Comparison of ENCODE assay signal across 25 mouse cellular contexts in the genomic region with DNA sequence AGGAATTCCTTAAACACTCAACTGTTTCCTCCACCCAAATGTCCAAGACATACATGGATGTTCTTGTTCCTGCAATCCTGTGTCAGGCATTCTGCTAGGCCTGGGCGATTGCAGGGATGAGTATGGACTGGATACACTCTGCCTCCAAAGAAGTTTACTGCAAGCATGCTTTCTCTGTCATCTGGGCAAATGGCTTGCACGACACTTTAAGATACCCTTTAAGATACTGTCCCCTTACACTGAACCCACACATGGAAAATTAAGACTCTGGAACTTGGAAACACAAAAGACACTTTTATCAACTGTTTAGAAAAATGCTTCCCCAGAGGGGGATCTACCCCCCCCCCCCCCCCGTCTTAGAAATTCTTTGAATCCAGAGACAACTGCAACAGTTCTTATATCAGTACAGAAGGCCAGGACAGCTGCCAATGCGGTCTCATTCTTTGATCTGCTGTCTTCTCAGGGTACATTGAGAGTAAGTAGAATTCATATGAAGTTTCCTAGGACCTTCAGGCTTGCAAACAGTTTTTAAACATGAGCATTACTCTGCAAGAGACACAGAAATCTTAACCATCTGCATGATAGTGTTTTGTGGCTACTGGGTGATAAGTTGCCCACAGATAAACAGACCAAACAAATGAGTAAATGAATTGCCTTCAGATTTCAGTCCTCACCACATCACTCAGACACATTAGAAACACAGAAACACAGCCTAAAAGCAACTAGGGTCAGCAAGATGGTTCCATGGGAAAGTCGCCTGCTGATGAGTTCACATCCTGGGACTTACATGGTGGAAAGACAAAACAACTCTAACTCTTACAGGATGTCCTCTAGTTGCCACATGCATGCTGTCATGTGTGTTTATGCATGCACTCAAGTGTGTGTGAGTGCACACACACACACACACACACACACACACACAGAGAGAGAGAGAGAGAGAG.
"Had no signal": no experiment of that assay in that cellular context is flagged by ENCODE, and none has a peak within 500 bp of the region (broad histone marks: within the 10 kb centered on the region; RNA-seq: fewer than 3 reads in every experiment).

No protein-coding gene starts in this region.

- H3K27ac ChIP-seq: heart, adult 2 months; heart, embryonic 13.5 days; heart, embryonic 15.5 days; hindbrain, embryonic 13.5 days; hindbrain, embryonic 15.5 days; hindbrain, postnatal 0 days; kidney, embryonic 15.5 days; kidney, postnatal 0 days; limb, embryonic 13.5 days had no signal

- H3K4me3 ChIP-seq: heart, adult 2 months; heart, embryonic 13.5 days; heart, embryonic 15.5 days; hindbrain, embryonic 13.5 days; hindbrain, embryonic 15.5 days; kidney, embryonic 15.5 days; limb, embryonic 13.5 days had no signal

- H3K9me3 ChIP-seq: heart, embryonic 13.5 days; heart, embryonic 15.5 days; hindbrain, embryonic 13.5 days; hindbrain, embryonic 15.5 days; kidney, embryonic 15.5 days; limb, embryonic 13.5 days had no signal

- H3K27me3 ChIP-seq: heart, embryonic 13.5 days; heart, embryonic 15.5 days; hindbrain, embryonic 13.5 days; hindbrain, embryonic 15.5 days; kidney, embryonic 15.5 days; limb, embryonic 13.5 days had no signal

- H3K4me1 ChIP-seq: heart, embryonic 13.5 days; heart, embryonic 15.5 days; hindbrain, embryonic 13.5 days; hindbrain, embryonic 15.5 days; kidney, embryonic 15.5 days; limb, embryonic 13.5 days had no signal

- ATAC-seq: forebrain, postnatal 0 days; hindbrain, postnatal 0 days; intestine, embryonic 16.5 days had no signal

- H3K36me3 ChIP-seq: heart, embryonic 13.5 days; heart, embryonic 15.5 days; hindbrain, embryonic 13.5 days; hindbrain, embryonic 15.5 days; kidney, embryonic 15.5 days; limb, embryonic 13.5 days had no signal

- DNase-seq: forebrain, postnatal 0 days; gastrocnemius, postnatal 14 days; gastrocnemius, postnatal 36 days; heart, adult 11 months; heart, adult 2 months; heart, postnatal 14 days; heart, postnatal 36 days; kidney, adult 11 months; kidney, adult 2 months; kidney, adult 9 months; kidney, postnatal 14 days; kidney, postnatal 36 days; layer of hippocampus, adult 9-11 months; layer of hippocampus, postnatal 36 days; left cerebral cortex, postnatal 4 days had no signal

- H3K9ac ChIP-seq: forebrain, postnatal 0 days; heart, embryonic 13.5 days; heart, embryonic 15.5 days; hindbrain, embryonic 13.5 days; hindbrain, embryonic 15.5 days; kidney, embryonic 15.5 days; limb, embryonic 13.5 days had no signal

- H3K4me2 ChIP-seq: heart, embryonic 11.5 days; heart, embryonic 13.5 days; heart, embryonic 15.5 days; hindbrain, embryonic 13.5 days; hindbrain, embryonic 15.5 days; kidney, embryonic 15.5 days; limb, embryonic 13.5 days had no signal
